Mouse (Mus musculus) kidney, adult 2 months (tissue): Measurements from ENCODE around the gene Shisa6. TPM values are rescaled to one million over a fixed set of nuclear protein-coding genes. Genes with fewer than 3 reads are reported as not detected.

ENCODE experiments used
- DNase-seq: peaks from one replicate; pipeline ENCODE4 v3.0.0; 2021
- H3K27ac ChIP-seq: fragments of 200-500 bp; 2 replicates; pipeline ENCODE4 v1.5.1; 2012; ENCODE audit warnings: low read depth, low read length, control low read depth, inconsistent platforms; ENCODE audit not compliant: insufficient read depth
- H3K27me3 ChIP-seq: fragments of 200-500 bp; replicated peaks from 2 replicates; pipeline ENCODE4 v1.6.1; 2012; ENCODE audit warnings: mild to moderate bottlenecking, moderate library complexity, low read length, inconsistent platforms; ENCODE audit not compliant: control insufficient read depth, insufficient read depth
- H3K36me3 ChIP-seq: fragments of 200-500 bp; 2 replicates; pipeline ENCODE4 v1.6.1; 2012; ENCODE audit warnings: mild to moderate bottlenecking, moderate library complexity, low read length, inconsistent platforms; ENCODE audit not compliant: control insufficient read depth, insufficient read depth
- H3K4me1 ChIP-seq: fragments of 200-500 bp; 2 replicates; pipeline ENCODE4 v1.6.1; 2011; ENCODE audit warnings: low read length; ENCODE audit not compliant: control insufficient read depth, insufficient read depth
- H3K4me3 ChIP-seq: fragments of 200-500 bp; 2 replicates; pipeline ENCODE4 v1.5.1; 2011; ENCODE audit warnings: mild to moderate bottlenecking, low read depth, low read length, control low read depth; ENCODE audit not compliant: insufficient read depth
- CTCF ChIP-seq: fragments of 200-500 bp; conservative IDR thresholded peaks from 2 replicates; pipeline ENCODE4 v1.5.1; 2011; ENCODE audit warnings: low read depth, mild to moderate bottlenecking, control low read depth, low read length, moderate library complexity, mixed read lengths; ENCODE audit not compliant: insufficient read depth, insufficient read length
- POLR2A ChIP-seq: fragments of 200-500 bp; IDR thresholded peaks from one replicate; pipeline ENCODE4 v1.6.1; 2011; ENCODE audit warnings: low read depth, low read length, control low read depth
- WGBS: fragments of 180-500 bp; shearing (Covaris S2); methylation state at CpG from one replicate; pipeline ENCODE4 v1.1.7; 2018; 5-methylcytosine and 5-hydroxymethylcytosine counted together
- polyA plus RNA-seq: library from polyadenylated mRNA; depleted of rRNA; stranded (reverse); fragments of >200 nt; gene quantifications from 2 replicates; pipeline ENCODE4 v1.2.3, GENCODE M21; 2012

The Shisa6 gene
- polyA plus RNA-seq, 1 experiment: 0.02 TPM

DNA sequence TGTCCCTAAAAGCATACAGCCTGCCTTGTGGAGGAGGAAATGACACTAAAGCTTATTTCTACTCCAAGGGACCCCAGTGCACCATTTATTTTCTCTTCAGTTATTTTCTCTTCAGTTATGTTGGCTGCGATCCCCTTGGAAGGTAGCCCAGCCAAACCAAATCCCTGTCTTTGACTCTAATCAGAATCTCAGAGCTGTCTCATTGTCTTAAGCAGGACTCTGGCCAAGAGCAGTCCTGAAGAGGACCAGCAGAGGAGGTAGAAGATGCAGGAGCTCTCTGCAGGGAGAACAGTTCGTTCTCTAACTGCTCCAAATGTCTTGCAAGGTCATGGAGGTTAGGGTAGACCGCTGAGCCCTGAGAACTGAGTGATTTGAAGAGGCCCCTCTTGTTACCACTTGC is 138.2 kb downstream of the Shisa6 start:
- no peak overlapping the region for H3K4me3 ChIP-seq
- no peak overlapping the region for H3K27ac ChIP-seq
- H3K4me1 ChIP-seq: no peaks in the 10 kb centered on the region
- no peaks in the 10 kb centered on the region for H3K27me3 ChIP-seq
- no peak for TF ChIP-seq CTCF
- WGBS: 61% methylated on average over 3 of the region's 3 CpGs
- H3K36me3 ChIP-seq: no peaks in the 10 kb centered on the region
- DNase-seq: peak; percentile 11

DNA sequence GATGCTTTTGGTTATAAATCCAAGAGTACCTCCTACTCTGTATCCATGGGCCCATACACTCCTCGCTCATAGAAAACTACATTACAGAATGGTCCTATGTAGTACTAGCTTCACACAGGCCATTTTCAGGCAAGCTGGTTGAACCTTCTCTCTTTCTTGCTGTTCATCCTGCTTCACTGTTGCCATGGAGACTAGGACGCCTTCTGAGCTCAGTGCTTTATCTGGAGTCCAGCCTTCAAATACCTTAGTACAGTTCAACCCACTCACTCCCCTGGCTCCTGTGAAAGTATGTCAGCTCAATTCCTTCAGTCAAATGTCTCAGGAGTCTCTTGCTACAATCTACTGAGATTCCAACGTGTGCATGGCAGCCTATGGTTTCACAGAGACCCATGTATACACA is 154.0 kb downstream of the Shisa6 start:
- no peaks in the 10 kb centered on the region for H3K36me3 ChIP-seq
- no peaks in the 10 kb centered on the region for H3K27me3 ChIP-seq
- DNase-seq: no peak
- 70% methylated on average over 3 of the region's 3 CpGs for whole genome bisulfite sequencing
- no peaks in the 10 kb centered on the region for H3K4me1 ChIP-seq
- no peak overlapping the region for H3K4me3 ChIP-seq
- no peak overlapping the region for H3K27ac ChIP-seq
- TF ChIP-seq CTCF: no peak
- no peak for TF ChIP-seq POLR2A

DNA sequence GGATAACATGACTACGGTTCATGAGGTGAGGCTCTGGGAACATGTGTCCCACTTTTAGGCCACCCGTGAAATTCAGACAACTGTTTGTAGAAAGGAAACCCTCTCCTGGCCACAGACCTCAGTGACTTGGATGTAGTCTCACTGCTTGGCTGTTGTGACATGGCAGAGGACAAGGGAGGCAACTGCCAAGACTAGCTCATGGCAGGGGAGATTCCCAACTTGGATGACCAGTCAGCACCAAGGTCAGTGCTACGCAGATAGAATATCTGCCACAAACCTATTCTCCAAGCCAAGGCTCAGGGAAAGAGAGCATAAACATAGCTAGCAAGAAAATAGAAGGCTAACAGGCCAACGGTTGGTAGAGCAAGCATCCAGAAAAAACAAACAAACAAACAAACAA is 156.0 kb downstream of the Shisa6 start:
- Histone ChIP-seq H3K4me1 (no peaks in the 10 kb centered on the region), H3K4me3 (no peak overlapping the region), H3K27me3 (no peaks in the 10 kb centered on the region), H3K36me3 (no peaks in the 10 kb centered on the region), H3K27ac (no peak overlapping the region)
- TF ChIP-seq CTCF (no peak), POLR2A (no peak)
- WGBS: 71% methylated on average over 4 of the region's 4 CpGs
- DNase-seq: no peak

DNA sequence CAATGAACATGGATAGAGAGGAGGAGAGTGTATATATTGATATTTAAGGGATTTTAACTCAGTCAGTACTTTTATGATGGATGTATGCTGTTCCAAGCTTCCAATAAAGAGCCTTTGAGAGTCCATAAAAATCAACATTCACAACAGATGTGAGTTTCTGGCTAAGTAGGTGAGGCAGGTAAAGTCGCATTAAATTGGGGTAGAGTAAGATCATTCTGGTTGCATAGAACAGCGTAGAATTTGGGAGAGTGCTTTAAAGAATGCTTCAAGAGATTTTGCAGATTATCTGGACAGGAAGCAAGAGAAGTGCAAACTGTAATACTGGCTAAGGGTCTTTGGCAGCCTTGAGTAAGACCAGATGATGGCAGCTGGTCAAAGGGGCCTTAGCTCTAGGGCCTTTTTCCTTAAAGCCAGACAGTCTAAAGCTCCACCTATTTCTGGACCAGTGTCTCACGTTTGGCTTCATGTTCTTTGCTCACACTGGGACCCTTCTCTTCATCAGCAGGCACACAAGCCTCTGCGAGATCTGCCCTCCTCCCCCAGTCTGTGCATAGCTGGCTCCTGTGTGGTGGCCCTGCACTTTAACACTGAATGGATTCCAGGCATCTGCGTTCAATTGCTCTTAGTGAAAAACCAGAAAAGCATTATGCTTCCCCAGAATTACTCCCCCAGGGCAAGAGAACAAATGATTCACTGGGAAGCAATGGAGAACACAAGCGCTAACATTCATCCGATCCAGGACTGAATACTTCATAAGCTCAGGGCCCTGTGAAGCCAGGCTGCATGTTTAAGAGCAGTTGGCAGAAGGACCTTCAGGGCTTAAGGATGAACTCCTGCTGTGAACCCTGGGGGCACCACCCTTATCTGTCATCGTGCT is 158.7 kb downstream of the Shisa6 start:
- Histone ChIP-seq H3K27ac (no peak overlapping the region), H3K27me3 (no peaks in the 10 kb centered on the region), H3K36me3 (no peaks in the 10 kb centered on the region), H3K4me3 (no peak overlapping the region), H3K4me1 (no peaks in the 10 kb centered on the region)
- TF ChIP-seq POLR2A (no peak), CTCF (no peak)
- DNase-seq: no peak
- WGBS: 72% methylated on average over 8 of the region's 8 CpGs

DNA sequence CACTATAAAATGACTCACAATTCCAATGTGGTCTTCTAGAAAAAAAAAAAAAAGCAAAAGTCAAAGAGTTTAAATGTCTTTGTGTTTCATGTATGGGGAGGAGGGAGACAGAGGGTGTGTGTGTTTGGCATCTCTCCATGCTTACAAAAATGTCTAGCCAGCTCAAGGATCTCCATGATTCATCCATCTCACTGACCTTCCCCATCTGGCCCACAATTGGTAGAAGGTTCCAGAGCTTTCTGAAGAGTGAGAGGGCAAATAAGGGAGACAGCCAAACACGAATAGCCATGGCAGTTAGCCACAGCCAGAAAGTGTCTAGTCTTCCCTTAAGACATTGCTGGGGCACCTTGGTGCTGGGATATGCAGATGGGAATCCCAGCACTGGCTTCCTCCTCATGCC is 166.0 kb downstream of the Shisa6 start:
- Histone ChIP-seq H3K4me1 (no peaks in the 10 kb centered on the region), H3K36me3 (no peaks in the 10 kb centered on the region), H3K4me3 (no peak overlapping the region), H3K27ac (no peak overlapping the region), H3K27me3 (no peaks in the 10 kb centered on the region)
- TF ChIP-seq POLR2A: no peak
- no peak for TF ChIP-seq CTCF
- DNase-seq: no peak
- WGBS: 56% methylated on average over 1 of the region's 1 CpGs

DNA sequence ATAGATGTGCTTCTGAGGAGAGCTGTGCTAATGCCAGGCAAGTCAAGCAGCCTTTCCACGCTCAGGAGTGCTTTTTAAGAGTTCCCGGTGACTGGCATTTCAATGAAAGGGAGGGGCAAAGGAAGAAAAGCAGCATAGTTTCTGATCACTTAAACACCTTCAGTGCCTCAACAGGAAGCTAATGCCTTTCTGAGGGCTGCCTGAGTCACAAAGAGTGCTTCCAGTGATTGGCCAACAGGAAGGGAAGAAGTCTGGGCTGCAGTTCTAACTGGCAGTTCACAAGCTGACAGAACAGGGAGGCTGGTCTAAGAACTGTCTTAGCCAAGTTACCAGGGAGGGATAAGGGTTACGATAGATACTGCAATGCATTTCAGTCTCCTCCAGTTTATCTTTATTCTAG is 180.9 kb downstream of the Shisa6 start:
- 63% methylated on average over 3 of the region's 3 CpGs for WGBS
- no peak for DNase-seq
- Histone ChIP-seq H3K4me1 (no peaks in the 10 kb centered on the region), H3K27ac (no peak overlapping the region), H3K27me3 (no peaks in the 10 kb centered on the region), H3K4me3 (no peak overlapping the region), H3K36me3 (no peaks in the 10 kb centered on the region)
- TF ChIP-seq CTCF: no peak
- TF ChIP-seq POLR2A: no peak

DNA sequence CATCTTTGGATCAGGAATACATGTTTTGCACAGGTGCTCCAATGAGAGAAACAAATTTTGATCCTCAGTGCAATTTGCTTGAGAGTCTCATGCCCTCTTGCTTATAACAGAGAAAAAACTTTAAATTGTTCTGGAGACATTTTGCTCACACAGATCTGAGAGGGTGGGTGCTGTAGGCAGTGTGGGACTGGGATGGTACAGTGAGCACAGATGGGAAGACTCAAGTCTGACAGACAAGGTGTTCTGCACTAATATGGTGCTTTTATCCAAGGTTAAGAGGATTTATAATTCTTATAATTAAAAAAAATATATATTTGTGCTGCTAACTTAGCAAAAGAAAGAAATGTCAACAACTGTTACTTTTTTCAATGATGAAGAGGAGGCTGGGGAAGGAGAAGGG is 189.5 kb downstream of the Shisa6 start:
- Histone ChIP-seq H3K4me3 (no peak overlapping the region), H3K36me3 (no peaks in the 10 kb centered on the region), H3K27me3 (no peaks in the 10 kb centered on the region), H3K27ac (no peak overlapping the region), H3K4me1 (no peaks in the 10 kb centered on the region)
- DNase-seq: no peak
- TF ChIP-seq POLR2A (no peak), CTCF (no peak)
